Mouse (Mus musculus) MEL-GATA-1-ER (cell line): ENCODE results near the gene F11.

Experiments used
- DNase-seq: peaks from one replicate; pipeline ENCODE4 v3.0.0-alpha.2; 2012; ENCODE audit warnings: low read depth; ENCODE audit errors: extremely low read depth

Gene F11

GRCm38 (mm10) chr8:45261920-45262319 lies at the start of gene F11:
TSS of gene F11 (minus strand) at chr8:45262031.
- no peak for DNase-seq

- no peak for DNase-seq
These were observed 49.1 kb upstream of the F11 start for GRCm38 (mm10) chr8:45310967-45311366.

- DNase-seq, result no peak
These were observed 46.5 kb upstream of the F11 start, which contains the start of gene Gm45753 for GRCm38 (mm10) chr8:45308366-45308765. TSS of gene Gm45753 (minus strand) at chr8:45308466.

GRCm38 (mm10) chr8:45305479-45305878 lies 43.6 kb upstream of the F11 start:
- no peak for DNase-seq

- DNase-seq, result no peak
These were observed 42.5 kb upstream of the F11 start for GRCm38 (mm10) chr8:45304354-45304753.

GRCm38 (mm10) chr8:45302390-45302789 lies 40.6 kb upstream of the F11 start:
- DNase-seq, result no peak

- DNase-seq, result no peak
These were observed 33.4 kb upstream of the F11 start for GRCm38 (mm10) chr8:45295276-45295675.

GRCm38 (mm10) chr8:45294687-45295086 lies 32.9 kb upstream of the F11 start, which contains the start of gene Klkb1:
TSS of gene Klkb1 (minus strand) at chr8:45294859.
- no peak for DNase-seq

GRCm38 (mm10) chr8:45291790-45292189 lies 30.0 kb upstream of the F11 start:
- DNase-seq, result no peak

- DNase-seq, result no peak
These were observed 19.8 kb upstream of the F11 start for GRCm38 (mm10) chr8:45281630-45282029.

GRCm38 (mm10) chr8:45277453-45277852 lies 15.6 kb upstream of the F11 start:
- DNase-seq, result no peak

GRCm38 (mm10) chr8:45274317-45274716 lies 12.5 kb upstream of the F11 start:
- no peak for DNase-seq

- DNase-seq, result no peak
These were observed 7.2 kb upstream of the F11 start for GRCm38 (mm10) chr8:45269056-45269455.

- DNase-seq, result no peak
These were observed 6.7 kb upstream of the F11 start for GRCm38 (mm10) chr8:45268485-45268884.

GRCm38 (mm10) chr8:45267611-45268391 lies 6.0 kb upstream of the F11 start:
- DNase-seq, result no peak

GRCm38 (mm10) chr8:45266993-45267392 lies 5.2 kb upstream of the F11 start:
- no peak for DNase-seq

- no peak for DNase-seq
These were observed 3.1 kb upstream of the F11 start for GRCm38 (mm10) chr8:45264918-45265317.

- DNase-seq, result no peak
These were observed 1.0 kb upstream of the F11 start for GRCm38 (mm10) chr8:45262851-45263250.

GRCm38 (mm10) chr8:45258421-45258820 lies 3.4 kb downstream of the F11 start:
- DNase-seq, result no peak

- no peak for DNase-seq
These were observed 6.8 kb downstream of the F11 start for GRCm38 (mm10) chr8:45255040-45255439.

GRCm38 (mm10) chr8:45254194-45254842 lies 7.5 kb downstream of the F11 start:
- DNase-seq, result no peak

GRCm38 (mm10) chr8:45253586-45253985 lies 8.2 kb downstream of the F11 start:
- DNase-seq, result no peak

GRCm38 (mm10) chr8:45253111-45253510 lies 8.7 kb downstream of the F11 start:
- DNase-seq, result no peak
